Mouse (Mus musculus) testis, adult 2 months (tissue): ENCODE measurements around the gene Specc1.

Source experiments
- CTCF ChIP-seq: fragments of 200-500 bp; IDR thresholded peaks from 2 replicates; pipeline ENCODE4 v1.5.1; 2012; ENCODE audit warnings: low read depth, mild to moderate bottlenecking, inconsistent platforms, low read length, moderate library complexity; ENCODE audit not compliant: control insufficient read depth, insufficient read depth, insufficient replicate concordance
- POLR2A ChIP-seq: fragments of 200-500 bp; IDR thresholded peaks from 2 replicates; pipeline ENCODE4 v1.6.1; 2012; ENCODE audit warnings: low read depth, mild to moderate bottlenecking, inconsistent platforms, low read length, moderate library complexity; ENCODE audit not compliant: control insufficient read depth

- TF ChIP-seq POLR2A (no peak), CTCF (no peak)
These were observed 307.5 kb downstream of the Specc1 start for GRCm38 (mm10) chr11:62264018-62264417.
